Mouse (Mus musculus) MEL (cell line): Measurements from ENCODE around the gene Nop2. TPM values are rescaled to one million over a fixed set of nuclear protein-coding genes. Genes with fewer than 3 reads are reported as not detected.

Experiments used
- DNase-seq: peaks from one replicate; pipeline ENCODE4 v3.0.0; 2011; ENCODE audit warnings: low read depth, low spot score
- H3K27ac ChIP-seq: 2 replicates; pipeline ENCODE4 v1.5.1; 2012; ENCODE audit warnings: low read depth, mild to moderate bottlenecking, control low read depth, low read length, moderate library complexity; ENCODE audit not compliant: control insufficient read depth
- H3K27me3 ChIP-seq, 2 experiments: fragments of 150-350 bp in 1 of 2; sonication (generic) in 1 of 2; 2 replicates each; pipeline ENCODE4 v1.6.1; 2012; ENCODE audit warnings: low read length in 2 of 2, mild to moderate bottlenecking in 2 of 2, improper control_type of control experiment in 1 of 2, moderate library complexity in 1 of 2; ENCODE audit not compliant: insufficient read depth in 2 of 2, control insufficient read depth in 1 of 2
- H3K36me3 ChIP-seq, 2 experiments: 2 replicates each; pipeline ENCODE4 v1.6.1; 2012 to 2014; ENCODE audit warnings: low read length in 2 of 2, improper control_type of control experiment in 1 of 2, inconsistent platforms in 1 of 2, mild to moderate bottlenecking in 1 of 2; ENCODE audit not compliant: insufficient read depth in 2 of 2, control insufficient read depth in 1 of 2
- H3K4me1 ChIP-seq, 2 experiments: fragments of 150-350 bp in 1 of 2; sonication (generic) in 1 of 2; 2 replicates each; pipeline ENCODE4 v1.6.1; 2012; ENCODE audit warnings: low read length in 2 of 2, improper control_type of control experiment in 1 of 2, mild to moderate bottlenecking in 1 of 2; ENCODE audit not compliant: insufficient read depth in 2 of 2, control insufficient read depth in 1 of 2
- H3K4me3 ChIP-seq, 2 experiments: fragments of 150-350 bp in 1 of 2; sonication (generic) in 1 of 2; 2 replicates each; pipeline ENCODE4 v1.5.1; 2012; ENCODE audit warnings: low read depth in 2 of 2, low read length in 2 of 2, mild to moderate bottlenecking in 2 of 2, moderate library complexity in 2 of 2, control low read depth in 1 of 2, improper control_type of control experiment in 1 of 2; ENCODE audit not compliant: control insufficient read depth in 1 of 2, insufficient read depth in 1 of 2
- H3K79me2 ChIP-seq: 2 replicates; pipeline ENCODE4 v1.6.1; 2012; ENCODE audit warnings: mild to moderate bottlenecking, low read length, moderate library complexity; ENCODE audit not compliant: control insufficient read depth, poor library complexity, insufficient read depth
- H3K9ac ChIP-seq: 2 replicates; pipeline ENCODE4 v1.6.1; 2012; ENCODE audit warnings: low read depth, mild to moderate bottlenecking, control low read depth, low read length, moderate library complexity; ENCODE audit not compliant: control insufficient read depth, poor library complexity, severe bottlenecking
- H3K9me3 ChIP-seq: fragments of 150-350 bp; sonication (generic); replicated peaks from 2 replicates; pipeline ENCODE4 v1.6.1; 2012; ENCODE audit warnings: mild to moderate bottlenecking, low read length, improper control_type of control experiment, moderate library complexity; ENCODE audit not compliant: insufficient read depth
- BHLHE40 ChIP-seq: IDR thresholded peaks from 2 replicates; pipeline ENCODE4 v1.6.1; 2012; ENCODE audit warnings: low read depth, mild to moderate bottlenecking, inconsistent platforms, low read length, improper control_type of control experiment, borderline replicate concordance
- CHD1 ChIP-seq: IDR thresholded peaks from 2 replicates; pipeline ENCODE4 v1.6.1; 2012; ENCODE audit warnings: low read depth, mild to moderate bottlenecking, inconsistent platforms, low read length, improper control_type of control experiment
- ELF1 ChIP-seq: IDR thresholded peaks from 2 replicates; pipeline ENCODE4 v1.6.1; 2014; ENCODE audit warnings: low read depth, mild to moderate bottlenecking, inconsistent platforms, low read length, improper control_type of control experiment, moderate library complexity
- EP300 ChIP-seq, 2 experiments: IDR thresholded peaks; 2 replicates each; pipeline ENCODE4 v1.6.1; 2011; ENCODE audit warnings: improper control_type of control experiment in 2 of 2, low read length in 2 of 2, low read depth in 1 of 2, mild to moderate bottlenecking in 1 of 2
- ETS1 ChIP-seq: IDR thresholded peaks from 2 replicates; pipeline ENCODE4 v1.6.1; 2012; ENCODE audit warnings: low read depth, mild to moderate bottlenecking, inconsistent platforms, low read length, improper control_type of control experiment, moderate library complexity
- GABPA ChIP-seq: IDR thresholded peaks from 2 replicates; pipeline ENCODE4 v1.6.1; 2012; ENCODE audit warnings: low read depth, mild to moderate bottlenecking, inconsistent platforms, low read length, improper control_type of control experiment, moderate library complexity
- GATA1 ChIP-seq: IDR thresholded peaks from 2 replicates; pipeline ENCODE4 v1.6.1; 2011; ENCODE audit warnings: low read depth, low read length, improper control_type of control experiment
- HCFC1 ChIP-seq: IDR thresholded peaks from 2 replicates; pipeline ENCODE4 v1.6.1; 2012; ENCODE audit warnings: low read depth, mild to moderate bottlenecking, inconsistent platforms, low read length, improper control_type of control experiment, moderate library complexity
- JUND ChIP-seq: IDR thresholded peaks from 2 replicates; pipeline ENCODE4 v1.6.1; 2011; ENCODE audit warnings: low read depth, mild to moderate bottlenecking, improper control_type of control experiment, low read length
- KAT2A ChIP-seq: conservative IDR thresholded peaks from 2 replicates; pipeline ENCODE4 v1.6.1; 2012; ENCODE audit warnings: low read depth, low read length, improper control_type of control experiment, inconsistent platforms
- MAFK ChIP-seq: IDR thresholded peaks from 2 replicates; pipeline ENCODE4 v1.6.1; 2011; ENCODE audit warnings: low read depth, mild to moderate bottlenecking, low read length, improper control_type of control experiment, borderline replicate concordance
- MAX ChIP-seq: IDR thresholded peaks from 2 replicates; pipeline ENCODE4 v1.6.1; 2011; ENCODE audit warnings: low read length, improper control_type of control experiment
- MAZ ChIP-seq: IDR thresholded peaks from 2 replicates; pipeline ENCODE4 v1.6.1; 2012; ENCODE audit warnings: low read depth, mild to moderate bottlenecking, inconsistent platforms, low read length, improper control_type of control experiment
- MXI1 ChIP-seq: IDR thresholded peaks from 2 replicates; pipeline ENCODE4 v1.6.1; 2011; ENCODE audit warnings: mild to moderate bottlenecking, low read depth, low read length, improper control_type of control experiment
- MYC ChIP-seq: IDR thresholded peaks from 2 replicates; pipeline ENCODE4 v1.6.1; 2011; ENCODE audit warnings: low read depth, mild to moderate bottlenecking, low read length, improper control_type of control experiment, moderate library complexity
- NELFE ChIP-seq: IDR thresholded peaks from 2 replicates; pipeline ENCODE4 v1.6.1; 2011; ENCODE audit warnings: low read depth, low read length, improper control_type of control experiment
- POLR2A ChIP-seq, 2 experiments: IDR thresholded peaks; 2 replicates each; pipeline ENCODE4 v1.6.1; 2011 to 2012; ENCODE audit warnings: low read length in 2 of 2, mild to moderate bottlenecking in 2 of 2, control low read depth in 1 of 2, improper control_type of control experiment in 1 of 2, low read depth in 1 of 2, moderate library complexity in 1 of 2; ENCODE audit not compliant: control insufficient read depth in 1 of 2, insufficient read depth in 1 of 2, poor library complexity in 1 of 2
- POLR2AphosphoS2 ChIP-seq: IDR thresholded peaks from 2 replicates; pipeline ENCODE4 v1.6.1; 2011; ENCODE audit warnings: low read length, improper control_type of control experiment
- POLR2AphosphoS5 ChIP-seq: IDR thresholded peaks from 2 replicates; pipeline ENCODE4 v1.6.1; 2012; ENCODE audit warnings: low read depth, borderline replicate concordance, mild to moderate bottlenecking, inconsistent platforms, low read length, moderate library complexity, mixed read lengths
- RAD21 ChIP-seq: IDR thresholded peaks from 2 replicates; pipeline ENCODE4 v1.6.1; 2011; ENCODE audit warnings: mild to moderate bottlenecking, low read depth, low read length, improper control_type of control experiment
- RCOR1 ChIP-seq: IDR thresholded peaks from 2 replicates; pipeline ENCODE4 v1.6.1; 2012; ENCODE audit warnings: low read depth, mild to moderate bottlenecking, inconsistent platforms, low read length, improper control_type of control experiment
- SIN3A ChIP-seq: IDR thresholded peaks from 2 replicates; pipeline ENCODE4 v1.6.1; 2012; ENCODE audit warnings: low read length, improper control_type of control experiment, inconsistent platforms
- TAL1 ChIP-seq: IDR thresholded peaks from 2 replicates; pipeline ENCODE4 v1.6.1; 2012; ENCODE audit warnings: mild to moderate bottlenecking, inconsistent platforms, low read length, moderate library complexity, mixed read lengths
- TCF12 ChIP-seq: IDR thresholded peaks from 2 replicates; pipeline ENCODE4 v1.6.1; 2014; ENCODE audit warnings: low read depth, mild to moderate bottlenecking, inconsistent platforms, low read length, improper control_type of control experiment, moderate library complexity
- UBTF ChIP-seq: IDR thresholded peaks from 2 replicates; pipeline ENCODE4 v1.6.1; 2012; ENCODE audit warnings: low read depth, mild to moderate bottlenecking, inconsistent platforms, low read length, improper control_type of control experiment, moderate library complexity, borderline replicate concordance; ENCODE audit not compliant: insufficient read depth
- USF1 ChIP-seq: IDR thresholded peaks from 2 replicates; pipeline ENCODE4 v1.6.1; 2014; ENCODE audit warnings: low read depth, mild to moderate bottlenecking, inconsistent platforms, low read length, improper control_type of control experiment, moderate library complexity
- USF2 ChIP-seq, 2 experiments: IDR thresholded peaks; 2 replicates each; pipeline ENCODE4 v1.6.1; 2011 to 2012; ENCODE audit warnings: improper control_type of control experiment in 2 of 2, low read length in 2 of 2, borderline replicate concordance in 1 of 2, inconsistent platforms in 1 of 2, low read depth in 1 of 2, mild to moderate bottlenecking in 1 of 2; ENCODE audit not compliant: insufficient read depth in 1 of 2
- ZC3H11A ChIP-seq: IDR thresholded peaks from 2 replicates; pipeline ENCODE4 v1.6.1; 2012; ENCODE audit warnings: low read depth, mild to moderate bottlenecking, inconsistent platforms, low read length, improper control_type of control experiment
- ZKSCAN1 ChIP-seq: IDR thresholded peaks from 2 replicates; pipeline ENCODE4 v1.6.1; 2012; ENCODE audit warnings: low read depth, mild to moderate bottlenecking, inconsistent platforms, low read length, improper control_type of control experiment, moderate library complexity
- ZMIZ1 ChIP-seq: IDR thresholded peaks from 2 replicates; pipeline ENCODE4 v1.6.1; 2012; ENCODE audit warnings: low read depth, mild to moderate bottlenecking, inconsistent platforms, low read length, improper control_type of control experiment, moderate library complexity
- ZNF384 ChIP-seq: IDR thresholded peaks from 2 replicates; pipeline ENCODE4 v1.6.1; 2012; ENCODE audit warnings: low read depth, mild to moderate bottlenecking, inconsistent platforms, low read length, improper control_type of control experiment
- polyA plus RNA-seq, 2 experiments: library from polyadenylated mRNA; stranded (reverse) in 1 of 2; unstranded in 1 of 2; fragments of >175 nt in 1 of 2; fragments of >200 nt in 1 of 2; gene quantifications; 2 replicates each; pipeline versions ENCODE4 v1.2.1 to v1.2.4; 2012; ENCODE audit warnings: low replicate concordance in 2 of 2, low read depth in 1 of 2; ENCODE audit not compliant: insufficient read length in 2 of 2, insufficient read depth in 1 of 2, missing spikeins in 1 of 2
- total RNA-seq: library from RNA; depleted of rRNA; stranded (reverse); fragments of 300-350 nt; gene quantifications from 2 replicates; pipeline ENCODE4 v1.2.3, GENCODE M21; 2012

Nop2 gene
- total and polyA plus RNA-seq, 3 experiments, result 221 to 337 (median 263) TPM

- peak; percentile 95 for DNase-seq
- TF ChIP-seq UBTF, result no peak
- no peak for TF ChIP-seq ZNF384
- no peak for TF ChIP-seq USF1
- TF ChIP-seq USF2 (IDR thresholded peaks at IDR 0.05; ENCODE audit: borderline replicate concordance in 1 of 2, insufficient read depth in 1 of 2, low read depth in 1 of 2, low read length in 2 of 2), result no peak
- no peak for TF ChIP-seq RAD21
- peak; percentile 86 for TF ChIP-seq MAX
- TF ChIP-seq MAZ, result no peak
- TF ChIP-seq POLR2AphosphoS2, result peak; percentile 33; the same call in 1 of the 2 replicates
- TF ChIP-seq MAFK, result no peak
- peak; percentile 73 for TF ChIP-seq SIN3A
- TF ChIP-seq HCFC1, result no peak; the same call in 1 of the 2 replicates
- no peak for TF ChIP-seq POLR2AphosphoS5
- 0 out of 2 replicates have a peak, but pooled peaks have one; percentile 48 for TF ChIP-seq BHLHE40
- TF ChIP-seq NELFE, result no peak
- TF ChIP-seq ETS1, result peak; percentile 83
- peak; percentile 86 for TF ChIP-seq MXI1
- TF ChIP-seq ZC3H11A, result no peak
- TF ChIP-seq ZKSCAN1, result no peak
- TF ChIP-seq TCF12, result peak; percentile 97
- peak; percentile 89 for TF ChIP-seq MYC
- no peak for TF ChIP-seq ELF1
- TF ChIP-seq GATA1, result peak; percentile 90
- no peak for TF ChIP-seq ZMIZ1
- TF ChIP-seq KAT2A, result no peak
- no peak for TF ChIP-seq GABPA
- TF ChIP-seq POLR2A (IDR thresholded peaks at IDR 0.05; ENCODE audit: control insufficient read depth in 1 of 2, insufficient read depth in 1 of 2, low read depth in 1 of 2, low read length in 2 of 2, poor library complexity in 1 of 2), result no peak
- peak; percentile 71 for TF ChIP-seq RCOR1
- peak; percentile 85 to 86 for TF ChIP-seq EP300 (IDR thresholded peaks at IDR 0.05; ENCODE audit: low read depth in 1 of 2, low read length in 2 of 2)
- no peak for TF ChIP-seq CHD1
- TF ChIP-seq TAL1, result peak; percentile 95
- TF ChIP-seq JUND, result no peak
- Histone ChIP-seq H3K9me3 (no peaks in the 10 kb centered on the region), H3K27me3 (no peaks in the 10 kb centered on the region), H3K9ac (no peak overlapping the region), H3K79me2 (peaks cover 6% of the 10 kb centered on the region), H3K4me1 (peaks cover 2 to 18% of the 10 kb centered on the region in 2 experiments; a peak in 3 of 4 replicates), H3K4me3 (no peak overlapping the region), H3K36me3 (peaks cover 14 to 40% of the 10 kb centered on the region in 2 experiments), H3K27ac (peak overlapping the region; percentile 78)
Measured at GRCm38 (mm10) chr6:125104223-125104622, 27.5 kb upstream of the Nop2 start.
